Mouse (Mus musculus) CD4-positive, CD25-positive, alpha-beta regulatory T cell, adult 4 months (primary cell): ENCODE measurements around the gene Dcxr. TPM values are rescaled to one million over a fixed set of nuclear protein-coding genes. Genes with fewer than 3 reads are reported as not detected.
"Not testable (repeated sequence)": the region's sequence is repeated elsewhere in the genome, so short reads cannot be mapped to it uniquely, and the experiment has no call there.

ENCODE experiments used
- ATAC-seq: one replicate; pipeline ENCODE4 v1.8.0; 2017
- polyA plus RNA-seq, 2 experiments: library from polyadenylated mRNA; unstranded; fragments of 100-300 nt; shearing (Covaris generic); gene quantifications; one replicate each; pipeline ENCODE4 v1.2.1; 2017

Gene Dcxr
- 10 to 100 TPM; 15.1 to 17.4 TPM for polyA plus RNA-seq

DNA sequence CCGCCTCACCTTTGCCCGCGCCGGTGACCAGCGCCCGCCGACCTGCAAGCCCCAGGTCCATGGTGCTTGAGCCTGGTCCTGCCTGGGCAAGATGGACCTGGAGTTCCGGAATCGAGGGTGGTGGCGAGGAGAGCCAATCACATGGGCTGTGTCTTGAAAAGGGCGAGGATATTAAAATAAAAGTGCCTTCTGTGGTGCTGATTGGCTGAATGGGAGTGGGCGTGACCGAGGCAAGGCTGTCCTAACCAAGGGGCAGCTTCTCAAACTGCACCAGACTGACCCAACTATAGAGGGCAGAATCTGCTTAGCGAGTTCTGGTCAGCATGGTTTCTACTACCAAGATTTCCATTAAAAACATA lies at the start of gene Dcxr:
Dcxr (minus strand) TSS at position 113 of the 359 bp plus-strand sequence.
- ATAC-seq: peak; percentile 93

DNA sequence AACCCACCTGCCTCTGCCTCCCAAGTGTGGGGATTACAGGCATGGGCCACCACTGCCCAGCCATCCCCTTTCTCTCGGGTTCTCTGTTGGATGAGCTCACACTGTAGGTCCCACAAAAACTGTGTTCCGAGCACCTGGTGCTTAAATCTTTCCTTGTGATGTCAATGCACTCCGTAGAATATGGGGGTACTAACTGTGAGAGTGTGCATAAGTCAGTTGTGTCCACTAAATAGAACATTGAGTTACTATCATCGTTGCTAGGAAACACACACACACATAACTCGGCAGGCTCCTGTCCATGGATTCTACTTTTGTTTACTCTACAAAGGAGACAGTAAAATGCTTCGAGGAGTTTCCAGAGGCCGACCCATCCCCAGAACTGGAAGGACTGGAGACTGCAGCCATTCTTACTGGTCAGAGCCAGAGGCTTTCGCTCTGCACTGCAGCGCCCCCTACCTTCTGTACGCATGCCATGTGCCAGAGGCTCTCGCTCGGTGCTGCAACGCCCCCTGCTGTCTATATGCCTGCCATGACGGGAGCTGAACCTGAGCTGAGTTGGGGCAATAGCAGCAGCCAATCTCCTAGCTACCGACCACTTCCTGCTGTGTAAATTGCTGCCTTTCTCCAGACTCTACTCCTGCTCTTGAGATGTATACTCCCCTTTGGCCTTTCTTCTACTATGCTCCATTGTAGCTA lies 48.8 kb upstream of the Dcxr start:
- peak; percentile 100 for ATAC-seq

DNA sequence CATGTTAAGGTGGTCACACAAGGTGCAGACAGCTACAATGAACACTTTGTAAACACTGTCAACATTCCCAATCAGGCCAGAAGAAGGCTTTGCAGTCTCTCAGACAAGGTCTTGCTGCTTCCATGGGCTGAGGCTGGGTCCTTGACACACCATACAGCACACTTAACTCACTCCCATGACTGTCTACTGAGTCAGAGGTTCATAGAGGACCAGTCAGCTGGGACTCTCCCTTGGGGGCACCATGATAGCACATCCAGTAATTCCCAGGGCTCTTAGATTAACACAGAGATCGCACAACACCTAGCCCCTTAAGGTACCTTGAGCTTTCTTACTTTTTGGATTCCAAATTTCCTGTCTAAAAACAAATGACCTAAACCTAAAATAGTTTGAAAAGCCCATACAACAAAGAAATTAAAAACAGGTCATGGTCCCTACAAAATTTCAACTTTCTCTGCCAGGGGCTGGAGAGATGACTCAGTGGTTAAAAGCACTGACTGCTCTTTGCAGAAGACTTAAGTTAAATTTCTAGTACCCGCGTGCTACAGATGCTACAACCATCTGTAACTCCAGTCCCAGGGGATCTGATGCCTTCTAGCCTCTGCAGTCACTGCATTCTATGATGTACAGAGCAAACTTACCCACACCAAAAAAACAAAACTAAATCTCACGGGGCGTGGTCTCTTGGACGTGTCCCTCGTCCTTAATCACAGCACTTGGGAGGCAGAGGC lies 46.5 kb upstream of the Dcxr start:
- ATAC-seq: no peak

DNA sequence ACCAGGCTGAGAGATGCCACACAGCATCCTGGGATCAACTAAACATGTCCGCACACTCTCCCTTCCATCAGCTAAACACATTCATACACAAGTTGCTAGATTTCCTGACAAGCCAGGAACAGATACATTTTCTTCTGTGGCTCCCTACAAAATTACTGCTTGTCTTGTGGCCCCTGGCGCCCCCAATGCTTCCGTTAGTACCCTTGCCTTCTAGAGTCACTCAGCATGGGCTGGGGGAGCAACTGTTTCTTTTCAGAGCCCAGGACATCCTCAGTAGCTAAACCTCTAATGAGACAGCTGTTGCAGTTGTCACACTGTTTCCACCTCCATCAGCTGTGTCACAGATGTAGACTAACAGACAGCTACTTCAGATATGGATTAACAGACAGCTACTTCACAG lies 45.7 kb upstream of the Dcxr start:
- ATAC-seq: no peak

DNA sequence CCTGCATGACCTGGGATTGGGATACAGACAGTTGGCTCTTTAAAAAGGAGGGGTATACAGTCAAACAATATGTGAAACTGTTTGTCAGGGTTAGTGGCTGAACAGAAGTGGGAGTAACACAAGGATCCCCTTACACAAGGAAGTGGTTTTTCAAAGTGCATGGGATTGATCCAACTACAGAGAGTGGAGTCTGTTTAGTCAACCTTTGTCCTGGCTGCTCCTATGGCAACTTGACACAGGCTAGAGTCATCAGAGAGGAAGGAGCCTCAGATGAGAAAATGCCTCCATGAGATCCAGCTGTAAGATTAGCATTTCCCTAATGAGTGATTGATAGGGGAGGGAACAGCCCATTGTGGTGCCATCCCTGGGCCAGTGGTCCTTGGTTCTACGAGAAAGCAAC lies 41.1 kb upstream of the Dcxr start:
- ATAC-seq: no peak

DNA sequence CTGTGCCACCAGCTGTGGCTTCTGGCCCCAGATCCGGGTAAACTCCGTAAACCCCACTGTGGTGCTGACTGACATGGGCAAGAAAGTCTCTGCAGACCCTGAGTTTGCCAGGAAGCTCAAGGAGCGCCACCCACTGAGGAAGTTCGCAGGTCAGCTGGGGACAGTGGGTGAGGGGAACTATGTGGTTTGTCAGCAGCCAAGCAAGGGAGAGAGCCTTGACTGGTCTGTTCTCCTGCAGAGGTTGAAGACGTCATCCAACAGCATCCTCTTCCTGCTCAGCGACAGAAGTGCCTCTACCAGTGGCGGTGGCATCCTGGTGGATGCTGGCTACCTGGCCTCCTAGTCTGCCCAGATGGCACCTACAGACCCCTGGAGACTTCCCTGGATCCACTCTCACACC lies 39.9 kb upstream of the Dcxr start:
- not testable (repeated sequence) for ATAC-seq

DNA sequence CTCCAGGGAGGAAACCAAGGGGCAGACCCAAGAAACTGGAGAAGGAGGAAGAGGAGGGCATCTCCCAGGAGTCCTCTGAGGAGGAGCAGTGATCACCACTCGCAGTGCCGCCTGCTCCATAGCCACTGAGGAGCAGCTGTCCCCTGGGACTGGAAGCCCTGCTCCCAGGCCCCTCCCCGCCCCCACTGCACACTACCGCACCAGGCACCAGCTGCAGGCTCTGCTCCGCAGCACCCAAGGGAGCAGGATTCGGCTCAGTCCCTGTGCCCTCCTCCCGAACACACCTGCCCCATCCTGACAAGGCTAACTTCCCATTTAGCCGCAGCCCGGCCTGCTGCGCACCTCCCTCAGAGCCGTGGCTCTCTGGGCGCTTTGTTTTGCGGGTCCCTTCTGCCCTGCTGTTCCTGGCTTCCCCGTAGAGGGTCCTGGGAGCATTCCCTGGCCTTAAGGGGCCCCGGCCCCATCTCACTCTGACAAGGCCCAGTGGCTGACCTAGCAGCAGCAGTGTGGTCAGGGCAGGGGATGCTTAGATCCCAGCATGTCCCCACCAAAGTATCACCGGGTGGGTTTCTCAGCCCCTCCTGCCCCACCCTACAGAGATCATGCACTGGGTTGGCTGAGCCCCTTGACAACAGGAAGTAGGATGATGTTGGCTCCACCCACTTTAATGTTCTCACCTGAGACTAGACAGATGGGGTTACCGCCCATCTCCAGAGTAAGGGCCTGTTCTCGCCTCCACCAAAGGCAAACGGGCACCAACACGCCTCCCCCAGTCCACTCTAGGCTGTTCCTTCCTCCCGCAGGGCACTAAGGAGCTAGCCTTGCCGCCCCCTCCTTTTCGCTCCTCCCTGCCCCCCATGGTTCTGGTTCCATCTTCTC lies 36.3 kb upstream of the Dcxr start:
- ATAC-seq: not testable (repeated sequence)

DNA sequence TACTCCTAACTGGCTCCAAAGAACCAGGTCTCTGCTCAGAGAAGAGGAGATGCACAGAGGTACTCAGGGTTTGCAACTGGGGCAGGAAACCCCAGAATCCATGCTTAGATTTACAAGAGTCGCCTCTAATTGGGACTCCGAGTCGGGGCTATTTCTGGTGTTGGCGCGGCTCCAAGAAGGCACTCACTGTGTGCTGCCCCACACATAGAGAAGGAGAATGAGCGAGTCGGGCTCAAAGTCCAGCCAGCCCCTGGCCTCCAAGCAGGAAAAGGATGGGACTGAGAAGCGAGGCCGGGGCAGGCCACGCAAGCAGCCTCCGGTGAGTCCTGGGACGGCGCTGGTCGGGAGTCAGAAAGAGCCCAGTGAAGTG lies 35.6 kb upstream of the Dcxr start, which contains the start of gene Hmga1b:
Hmga1b (plus strand) TSS at position 123 of the 370 bp plus-strand sequence.
- ATAC-seq: not testable (repeated sequence)

DNA sequence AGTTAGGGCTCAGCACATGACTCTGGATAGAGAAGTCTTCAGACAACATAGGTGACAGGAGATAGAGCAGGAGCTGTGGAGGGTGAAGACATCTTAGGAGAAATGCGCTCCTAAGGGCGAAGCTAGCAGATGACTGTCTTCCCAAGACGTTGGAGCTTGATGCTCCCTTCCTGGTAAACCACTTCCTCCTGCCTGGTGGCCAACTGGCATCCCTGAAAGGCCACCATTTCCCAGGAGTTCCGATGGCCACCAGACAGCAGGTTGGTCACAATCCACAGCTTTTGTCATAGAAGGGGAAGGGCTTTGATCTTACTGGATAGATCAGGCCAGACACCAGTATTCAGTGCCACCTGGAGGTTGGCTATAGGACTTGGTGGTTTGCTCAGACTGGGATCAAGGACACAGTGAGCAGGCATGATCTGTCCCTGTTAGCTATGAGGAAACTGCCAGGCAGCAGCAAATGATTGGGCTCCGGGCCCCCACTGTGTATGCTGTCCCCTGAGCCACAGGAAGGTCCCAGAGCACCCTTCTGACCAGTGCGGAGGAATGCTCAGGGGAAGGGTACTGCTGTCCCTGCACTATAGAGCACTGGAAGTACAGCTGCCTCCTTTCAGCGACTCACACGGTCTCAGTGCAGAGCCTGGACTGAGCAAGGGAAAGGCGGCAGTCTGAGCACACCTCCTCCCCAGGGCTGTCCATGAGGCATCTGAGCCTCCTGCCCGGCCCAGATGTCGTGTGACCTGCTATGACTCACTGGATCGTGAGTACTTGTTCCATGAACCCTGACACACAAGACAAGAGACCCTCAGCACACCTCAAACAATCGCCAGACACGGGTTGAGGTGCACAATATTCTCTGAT lies 35.0 kb upstream of the Dcxr start:
- ATAC-seq: no peak

DNA sequence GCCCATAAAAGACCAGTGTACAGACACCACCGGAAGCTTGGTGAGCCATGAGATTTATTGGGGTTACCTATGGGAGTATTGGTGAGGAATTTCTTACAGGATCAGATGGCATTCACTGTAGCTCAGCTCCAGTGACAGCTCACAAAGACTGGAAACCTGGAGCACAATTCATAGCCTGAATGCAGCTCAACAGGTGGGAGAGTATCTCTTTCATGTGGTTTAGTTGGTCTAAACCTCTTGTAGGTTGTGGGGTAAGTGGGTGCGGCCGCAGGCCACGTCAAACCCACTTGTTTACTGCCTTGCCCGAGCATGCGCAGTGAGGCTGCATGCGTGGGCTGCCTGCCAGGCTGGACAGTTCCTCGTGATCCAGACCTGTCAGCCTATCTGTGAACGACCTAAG lies 33.2 kb upstream of the Dcxr start:
- no peak for ATAC-seq

DNA sequence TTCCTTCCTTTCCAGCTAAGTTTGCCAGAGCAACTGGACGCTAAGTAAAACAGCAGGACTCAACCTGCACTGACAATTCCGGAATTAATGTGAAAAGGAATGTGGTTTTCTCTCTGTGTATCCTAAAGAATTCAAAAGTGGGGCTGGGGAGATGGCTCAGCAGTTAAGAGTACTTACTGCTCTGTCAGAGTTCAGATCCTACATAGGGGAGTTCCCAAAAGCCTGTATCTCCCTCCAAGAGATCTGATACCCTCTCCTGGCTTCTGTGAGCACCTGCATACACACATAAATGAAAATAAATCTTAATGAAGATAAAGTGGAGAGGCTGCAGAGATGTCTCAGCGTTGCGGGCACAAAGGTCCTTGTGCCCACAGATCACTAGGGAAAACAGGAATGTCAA lies 24.5 kb upstream of the Dcxr start:
- ATAC-seq: no peak

DNA sequence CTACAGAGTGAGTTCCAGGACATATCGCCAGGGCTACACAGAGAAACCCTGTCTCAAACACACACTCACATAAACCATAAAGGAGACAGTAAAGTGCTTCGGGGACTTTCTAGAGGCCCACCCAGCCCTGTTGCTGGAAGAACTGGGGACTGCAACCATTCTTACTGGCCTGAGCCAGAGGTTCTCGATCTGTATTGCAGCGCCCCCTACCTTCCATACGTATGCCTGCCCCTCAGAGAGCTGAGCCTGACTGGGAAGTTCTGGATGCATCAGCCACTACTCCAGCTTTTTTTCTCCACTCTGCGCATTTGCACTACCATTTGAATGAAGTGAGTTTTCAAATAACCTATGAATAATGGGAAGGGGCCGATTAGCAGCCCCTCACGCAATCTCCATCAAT lies 22.3 kb upstream of the Dcxr start:
- no peak for ATAC-seq

DNA sequence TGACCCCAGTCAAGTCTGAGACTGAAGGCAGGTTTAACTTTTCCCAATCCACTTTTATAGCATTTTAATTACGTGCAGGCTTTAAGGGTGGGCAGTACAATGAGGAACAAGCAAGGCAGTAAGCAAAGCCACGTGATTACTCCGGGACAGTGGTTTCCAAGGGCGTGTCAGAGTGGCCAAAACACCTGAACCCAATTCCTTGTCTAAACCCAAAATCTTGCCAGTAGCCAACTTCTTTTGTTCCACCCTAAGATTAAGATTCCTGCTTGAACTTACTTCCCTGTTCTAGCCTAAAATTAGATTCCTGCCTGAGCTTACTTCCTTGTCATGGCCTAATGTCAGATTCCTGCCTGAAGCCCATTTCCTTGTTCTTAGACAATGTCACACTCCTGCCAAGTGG lies 20.9 kb upstream of the Dcxr start:
- ATAC-seq: no peak

DNA sequence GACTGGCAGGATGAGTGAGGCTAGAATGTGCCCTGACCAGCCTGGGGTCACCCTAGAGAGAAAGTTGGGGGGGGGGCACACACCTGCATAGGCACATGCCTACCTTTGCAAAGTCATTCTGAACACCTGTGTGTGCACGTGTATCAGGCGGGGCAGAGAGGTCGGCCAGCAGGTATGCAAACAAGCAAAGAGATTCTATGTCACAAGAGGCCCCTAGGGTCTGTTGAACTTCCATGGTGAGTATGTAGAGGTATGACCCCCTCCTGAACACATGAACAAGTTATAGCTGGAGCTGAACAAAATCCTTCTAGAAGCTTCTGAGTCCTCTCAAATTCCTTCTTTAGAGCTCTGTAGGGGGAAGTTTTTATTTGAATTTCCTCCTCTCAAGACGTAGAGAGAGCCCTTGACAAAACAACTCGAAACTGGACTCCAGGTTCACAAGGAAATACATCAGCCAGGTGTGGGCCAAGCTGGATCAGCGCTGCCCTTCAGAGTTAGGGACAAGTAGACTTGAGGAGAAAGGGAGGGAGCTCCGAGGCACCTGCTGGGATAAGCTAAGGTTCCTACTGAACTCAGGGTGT lies 17.1 kb upstream of the Dcxr start:
- no peak for ATAC-seq

DNA sequence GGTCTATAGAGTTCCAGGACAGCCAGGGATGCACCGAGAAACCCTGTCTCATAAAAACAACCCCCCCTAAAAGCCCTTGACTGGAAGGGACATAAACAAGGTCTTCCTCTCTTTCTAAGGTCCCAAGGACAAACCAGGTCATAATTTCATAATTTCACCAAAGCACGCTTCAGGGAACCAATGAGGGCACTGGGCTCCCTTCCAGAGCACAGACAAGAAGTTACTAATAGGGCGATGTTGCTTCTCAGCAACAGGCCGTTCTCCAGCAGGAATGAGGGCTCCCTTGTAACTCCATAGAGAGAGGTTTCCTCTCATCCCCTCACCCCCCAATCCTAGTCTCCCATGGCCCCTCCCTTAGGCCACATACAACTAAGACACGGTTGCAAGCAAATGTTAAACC lies 13.9 kb upstream of the Dcxr start:
- ATAC-seq: no peak

DNA sequence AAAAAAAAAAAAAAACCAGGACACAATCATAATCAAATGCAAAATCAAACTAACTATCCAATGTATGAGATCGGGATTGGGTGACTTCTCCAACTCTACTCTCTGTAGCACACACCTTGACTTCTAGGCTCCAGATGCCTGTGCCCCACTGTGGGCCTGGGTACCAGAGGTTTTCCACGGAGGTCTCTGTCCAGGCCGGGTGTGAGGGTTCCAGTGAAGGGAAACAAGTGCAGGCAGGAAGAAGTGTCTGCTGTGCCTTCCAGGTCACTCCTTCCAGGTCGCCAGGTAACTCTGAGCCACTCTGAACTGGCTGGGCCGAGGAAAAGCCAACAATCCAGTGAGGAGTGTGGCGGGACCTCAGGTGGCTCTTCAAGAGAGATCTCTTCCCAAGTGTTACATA lies 9.3 kb upstream of the Dcxr start:
- no peak for ATAC-seq

DNA sequence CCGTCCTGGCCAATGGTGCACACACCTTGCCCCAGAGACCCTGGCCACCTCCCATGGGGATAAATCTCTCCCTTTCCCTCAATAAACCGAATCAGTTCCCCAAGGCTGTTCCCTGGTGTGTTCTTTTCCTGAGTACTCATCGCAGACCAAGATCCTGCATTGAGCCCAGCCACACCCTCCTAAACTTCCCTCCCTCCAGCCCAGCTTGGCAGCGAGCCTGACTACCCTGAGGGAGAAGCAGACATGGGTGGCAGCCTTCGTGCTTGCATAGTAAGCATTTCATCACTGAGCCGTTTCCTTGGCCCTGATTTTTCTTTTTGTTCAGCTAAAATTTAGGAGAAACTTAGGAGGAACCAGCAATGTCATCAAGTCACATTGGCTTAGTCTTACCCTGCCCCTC lies 6.4 kb upstream of the Dcxr start:
- no peak for ATAC-seq

DNA sequence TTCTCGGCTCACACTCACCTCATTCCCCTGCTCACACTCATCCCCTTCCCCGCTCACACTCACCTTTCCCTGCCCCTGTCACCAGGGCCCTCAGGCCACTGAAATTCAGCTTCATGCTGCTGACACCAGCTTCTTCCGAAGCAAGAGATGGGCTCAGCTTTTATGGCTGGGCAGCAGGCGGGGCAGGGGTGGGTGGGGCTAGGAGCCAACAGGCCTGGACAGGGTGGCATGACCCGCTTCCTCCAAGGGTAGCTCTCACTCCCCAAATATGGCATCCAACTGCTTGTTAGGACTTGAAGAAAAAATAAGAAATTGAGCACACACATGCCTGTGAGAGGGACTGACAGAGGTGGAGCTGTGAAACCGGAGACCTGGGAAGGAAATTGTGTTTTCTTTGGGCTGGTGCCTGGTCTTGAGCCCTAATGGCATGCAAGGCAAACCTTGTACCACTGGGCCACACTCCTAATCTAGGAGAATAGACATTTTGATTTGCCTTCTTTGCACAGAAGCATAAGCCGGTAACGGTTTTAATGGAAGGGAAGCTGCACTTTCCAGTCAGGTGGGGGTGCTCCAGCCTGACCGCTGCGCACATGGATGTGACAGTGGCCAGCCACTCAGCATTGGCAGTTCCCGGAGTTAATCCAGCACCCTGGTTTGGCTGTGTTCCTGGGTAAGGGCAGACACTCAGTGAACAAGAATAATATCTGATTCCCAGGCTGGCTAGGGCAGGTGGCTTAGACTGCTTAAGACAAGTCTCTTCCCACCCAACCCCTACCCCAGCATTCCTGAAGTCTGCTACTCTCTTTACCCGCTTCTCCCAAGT lies 5.0 kb upstream of the Dcxr start, which contains the start of gene Cbr2:
Cbr2 (minus strand) TSS at position 257 of the 823 bp plus-strand sequence.
- no peak for ATAC-seq

DNA sequence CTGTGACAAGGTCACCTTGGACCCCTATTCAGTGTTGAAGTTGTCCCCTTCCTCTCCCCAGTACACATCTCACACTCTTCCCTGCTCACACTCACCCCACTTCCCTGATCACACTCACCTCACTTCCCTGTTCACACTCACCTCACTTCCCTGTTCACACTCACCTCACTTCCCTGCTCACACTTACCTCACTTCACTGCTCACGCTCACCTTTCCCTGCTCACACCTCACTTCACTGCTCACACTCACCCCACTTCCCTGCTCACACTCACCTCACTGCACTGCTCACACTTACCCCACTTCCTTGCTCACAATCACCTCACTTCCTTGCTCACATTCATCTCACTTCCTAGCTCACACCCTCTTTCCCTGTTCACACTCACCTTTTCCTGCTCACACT lies 4.3 kb upstream of the Dcxr start:
- ATAC-seq: no peak

DNA sequence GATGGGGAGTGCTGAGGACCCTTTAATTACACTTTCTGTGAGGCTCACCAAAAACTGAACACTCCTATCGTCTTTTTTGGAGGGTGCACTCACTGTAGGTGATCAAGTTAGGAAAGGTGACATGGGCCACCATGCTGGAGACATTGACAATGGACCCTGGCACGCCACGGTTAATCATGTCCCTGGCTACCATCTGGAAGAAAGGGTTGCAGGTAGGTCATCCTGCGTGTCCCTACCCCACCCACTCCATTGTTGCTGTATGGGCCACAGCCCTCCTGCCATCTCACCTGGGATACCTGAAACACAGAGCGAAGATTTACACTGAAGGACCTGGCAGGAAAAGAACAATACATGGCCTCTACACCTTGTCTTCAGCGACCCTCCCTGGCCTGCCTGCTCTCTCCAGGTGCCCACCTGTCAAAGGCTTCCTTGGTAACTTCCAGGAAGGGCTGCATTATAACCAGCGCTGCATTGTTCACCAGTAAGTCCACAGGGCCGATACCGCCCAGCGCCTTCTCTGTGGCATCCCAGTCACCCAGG lies 3.3 kb upstream of the Dcxr start:
- no peak for ATAC-seq
